Mouse (Mus musculus): ENCODE data around the gene Mlip.

Gene Mlip

GRCm38 (mm10) chr9:77347704-77348103, 5.1 kb downstream of the Mlip start:
- DNase-seq (ENCODE audit: low spot score), result no peak

DNA sequence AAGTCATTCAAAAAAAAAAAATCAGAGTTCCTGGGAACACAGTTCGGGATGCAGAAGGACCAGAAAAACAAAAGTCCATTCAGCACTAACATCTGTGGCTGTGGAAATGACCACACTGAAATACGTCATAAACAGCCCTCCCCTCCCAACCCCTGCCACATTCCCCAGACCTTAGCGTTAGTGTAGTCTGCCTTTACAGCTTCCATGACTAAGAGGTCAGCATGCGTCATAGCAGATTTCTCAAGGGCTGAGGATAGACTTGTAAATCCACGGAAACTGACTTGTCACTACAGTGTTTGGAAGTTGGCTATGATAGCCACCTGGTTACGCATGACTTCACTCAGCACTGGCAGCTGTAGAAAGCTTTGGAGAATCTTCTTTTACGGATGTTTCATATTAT, 8.5 kb downstream of the Mlip start:
- no peak for DNase-seq (ENCODE audit: low spot score)

DNA sequence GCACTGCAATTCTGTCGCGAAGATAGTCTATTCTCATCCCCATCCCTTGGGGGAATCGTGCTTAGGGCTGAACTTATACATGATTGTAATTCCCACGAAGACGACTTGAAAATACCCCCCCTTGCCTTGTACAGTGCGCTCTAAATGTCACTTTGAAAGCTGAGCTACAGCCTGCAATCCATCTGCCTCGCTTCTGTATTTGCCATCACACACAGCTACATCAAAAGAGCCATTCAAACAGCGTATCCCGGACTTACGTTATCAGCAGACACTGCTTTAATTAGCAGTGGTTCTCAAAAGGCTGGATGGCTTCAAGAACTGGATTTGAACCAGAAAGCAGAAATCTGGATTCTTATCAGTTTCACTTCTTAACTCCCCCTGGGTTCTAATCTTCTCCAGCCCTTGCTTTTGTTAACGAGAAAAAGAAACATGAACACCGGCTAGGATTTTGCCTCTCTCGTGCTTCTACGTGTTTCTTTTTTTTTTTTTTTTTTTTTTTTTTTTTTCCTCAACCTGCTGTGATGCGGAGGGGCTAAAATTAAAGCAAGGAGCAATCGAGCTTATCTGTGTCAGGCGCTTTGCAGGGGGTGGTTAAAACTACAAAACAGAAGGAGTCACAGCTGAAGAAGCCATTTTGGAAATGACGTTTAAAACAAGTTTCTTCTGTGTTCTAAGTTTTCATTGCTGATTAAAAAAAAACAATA, 12.5 kb downstream of the Mlip start:
- DNase-seq (ENCODE audit: low spot score), result no peak

- no peak for DNase-seq (ENCODE audit: low spot score)
These were observed 13.1 kb downstream of the Mlip start for GRCm38 (mm10) chr9:77339571-77340148.

- DNase-seq (ENCODE audit: low spot score), result no peak
These were observed 17.4 kb downstream of the Mlip start for GRCm38 (mm10) chr9:77335370-77335769.

GRCm38 (mm10) chr9:77318346-77318745, 34.4 kb downstream of the Mlip start:
- no peak for DNase-seq (ENCODE audit: low spot score)

DNA sequence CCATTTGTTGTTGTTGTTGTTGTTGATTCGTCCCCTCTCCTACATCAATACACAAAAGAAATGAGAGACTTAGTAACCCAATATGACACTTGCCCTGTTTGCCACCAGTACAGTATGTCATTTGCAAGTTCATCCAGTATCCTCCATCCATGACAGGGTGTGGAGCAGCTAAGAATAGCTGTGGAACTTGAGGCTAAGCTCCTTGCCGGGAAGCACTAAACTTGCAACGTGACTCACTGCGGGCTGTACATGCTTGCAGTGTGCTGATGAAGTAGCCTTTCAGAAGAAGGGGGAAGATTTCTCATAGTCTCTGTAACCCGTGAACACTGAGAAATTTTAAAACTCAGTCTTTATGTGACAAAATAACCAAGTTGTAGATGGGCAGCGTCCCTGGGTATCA, 42.2 kb downstream of the Mlip start:
- no peak for DNase-seq (ENCODE audit: low spot score)

DNA sequence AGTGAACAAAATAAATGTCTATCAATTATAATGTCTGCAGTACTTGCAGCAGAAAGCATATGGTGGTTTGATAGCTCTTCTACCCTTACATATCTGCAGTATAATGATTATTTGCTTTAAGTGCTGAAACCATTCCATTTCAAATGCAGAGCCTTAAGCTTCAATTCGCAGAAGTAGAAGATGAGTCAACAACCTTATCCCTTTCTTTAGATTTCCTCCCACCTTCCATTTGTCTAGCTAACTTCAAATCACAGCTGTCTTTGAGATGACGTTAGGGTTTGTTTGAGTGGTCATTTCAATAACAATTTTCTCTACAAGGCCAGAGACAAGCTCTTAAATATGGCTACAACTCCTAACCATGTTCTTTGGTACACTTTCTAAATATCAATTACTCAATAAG, 47.4 kb downstream of the Mlip start:
- DNase-seq (ENCODE audit: low spot score), result no peak

DNA sequence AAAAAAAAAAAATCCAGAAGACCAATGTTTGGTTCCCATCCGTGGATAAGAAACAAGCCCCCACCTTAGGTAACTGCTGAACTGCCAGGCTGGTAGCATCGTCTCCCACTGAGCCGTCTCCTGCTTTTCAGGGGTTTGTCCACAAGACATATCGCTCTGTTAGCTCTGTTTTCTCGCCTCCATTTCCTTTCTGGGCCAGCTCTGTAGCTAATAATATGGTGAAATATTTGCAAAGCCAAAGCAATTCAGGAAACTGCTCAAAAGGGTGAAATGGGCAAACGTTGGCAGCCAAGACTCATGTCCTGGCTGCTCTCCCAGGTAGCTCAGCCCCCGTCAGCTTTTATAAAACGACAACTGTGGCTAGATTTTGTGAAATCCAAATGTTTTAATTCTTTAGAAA, 50.4 kb downstream of the Mlip start:
- DNase-seq (ENCODE audit: low spot score), result no peak

DNA sequence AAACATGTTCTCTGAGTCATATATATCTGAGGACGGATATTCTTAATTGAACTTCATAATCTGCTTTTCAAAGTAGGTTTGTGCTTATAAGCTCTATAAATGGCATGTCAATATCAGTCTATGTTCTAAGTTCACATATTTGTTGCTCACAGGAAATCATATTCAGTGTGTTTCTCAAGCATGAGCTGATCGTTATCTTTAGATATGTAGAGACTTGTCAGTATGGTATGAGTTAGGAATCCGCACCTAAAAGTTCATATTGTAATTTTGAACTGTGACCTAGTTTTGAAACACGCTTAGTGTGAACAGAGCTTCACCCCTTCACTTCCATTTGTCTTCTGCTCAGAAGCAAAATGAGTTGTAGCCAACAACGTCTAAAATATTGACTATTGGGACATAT, 64.8 kb downstream of the Mlip start:
- no peak for DNase-seq (ENCODE audit: low spot score)

DNA sequence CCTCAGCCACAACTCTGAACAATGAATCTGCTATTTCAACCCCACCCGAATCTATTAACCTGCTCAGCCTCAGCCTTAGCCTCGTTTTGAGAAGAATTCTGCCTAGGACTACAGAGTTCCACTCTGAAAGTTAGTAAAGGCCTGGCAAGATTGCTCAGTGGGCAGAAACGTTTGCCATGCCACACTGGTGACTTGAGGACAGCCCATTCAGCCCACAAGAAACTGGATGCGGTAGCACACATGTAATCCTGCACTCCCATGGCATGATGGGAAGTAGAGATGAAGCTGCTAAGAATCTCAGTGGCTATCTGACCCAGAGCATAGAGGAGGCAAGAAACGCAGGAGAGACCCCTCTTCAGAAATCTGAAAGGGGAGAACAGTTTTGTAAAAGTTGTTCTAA, 73.4 kb downstream of the Mlip start:
- no peak for DNase-seq (ENCODE audit: low spot score)

DNA sequence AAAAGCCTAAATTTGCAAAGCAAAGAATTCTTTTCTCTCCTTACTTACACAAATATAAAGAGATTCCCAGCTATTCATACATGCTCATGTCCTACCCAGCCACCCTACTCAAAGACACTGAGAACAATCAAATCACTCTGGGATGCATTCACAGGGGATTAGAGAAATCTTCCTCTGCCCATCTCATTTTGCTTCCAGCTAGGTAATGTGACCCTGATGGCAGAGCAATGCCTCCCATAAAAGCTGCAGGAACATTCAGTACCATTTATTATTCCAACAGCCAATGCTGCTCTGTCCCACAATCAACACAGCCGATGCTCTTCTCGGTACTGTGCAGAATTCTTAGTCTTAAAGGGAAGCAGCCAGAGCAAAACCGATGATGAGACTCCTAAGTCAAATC, 74.7 kb downstream of the Mlip start:
- no peak for DNase-seq (ENCODE audit: low spot score)

DNA sequence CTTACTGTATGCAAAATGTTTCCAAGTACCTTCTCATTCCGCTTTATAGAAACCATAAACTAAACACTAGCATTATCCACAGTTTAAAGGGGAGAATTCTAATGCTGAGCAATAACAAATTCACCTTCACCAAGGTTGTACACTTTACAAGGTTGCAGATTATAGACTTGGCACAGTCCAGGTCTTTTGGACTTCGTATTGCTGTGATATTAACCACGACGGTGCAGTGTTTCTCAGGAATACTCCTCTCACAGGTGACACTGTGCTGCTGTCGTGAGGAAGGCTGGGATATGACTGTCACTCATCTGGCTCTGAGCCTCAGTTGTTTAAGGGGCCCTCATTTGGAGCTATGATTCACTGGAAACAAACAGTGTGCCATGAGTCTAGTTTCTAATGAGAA, 75.5 kb downstream of the Mlip start:
- no peak for DNase-seq (ENCODE audit: low spot score)

- no peak for DNase-seq (ENCODE audit: low spot score)
These were observed 76.2 kb downstream of the Mlip start for GRCm38 (mm10) chr9:77276451-77277154.

DNA sequence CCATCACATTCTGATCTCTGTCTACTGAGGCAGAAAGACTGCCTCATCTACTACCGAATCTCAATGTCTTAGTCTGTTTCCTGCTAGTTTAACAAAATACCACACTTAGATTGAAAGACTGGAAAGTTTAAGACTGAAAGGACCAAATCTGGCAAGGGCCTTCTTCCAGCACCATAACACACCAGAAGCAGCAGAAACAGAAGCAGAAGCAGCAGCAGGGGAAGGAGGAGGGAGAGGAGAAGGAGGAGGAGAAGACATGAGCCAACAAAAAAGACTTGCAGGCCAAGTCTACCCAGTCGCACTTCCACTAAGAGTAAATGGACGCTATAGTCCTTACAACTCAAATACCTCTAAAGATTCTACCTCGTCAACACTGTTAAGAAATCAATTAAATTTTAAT, 80.0 kb downstream of the Mlip start:
- no peak for DNase-seq (ENCODE audit: low spot score)

GRCm38 (mm10) chr9:77265268-77266017, 87.3 kb downstream of the Mlip start:
- DNase-seq (ENCODE audit: low spot score), result no peak

DNA sequence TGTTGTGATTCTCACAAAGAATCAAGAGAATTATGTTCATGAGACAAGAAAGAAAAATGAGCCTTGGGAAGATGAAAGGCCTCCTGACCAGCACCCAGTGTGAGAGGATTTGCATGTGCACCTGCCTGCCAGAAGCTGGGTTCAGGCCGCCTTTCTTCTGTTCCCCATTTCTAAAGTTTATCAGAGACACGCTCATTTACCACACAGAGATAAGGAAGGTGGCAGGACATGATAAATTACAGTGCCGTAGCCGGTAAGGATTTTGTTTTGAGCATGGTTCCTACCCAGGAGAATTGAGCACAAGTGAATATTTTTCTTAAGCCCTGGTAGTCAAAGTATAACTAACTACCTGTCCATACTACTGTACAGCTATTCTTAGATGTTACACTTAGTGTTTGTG, 93.7 kb downstream of the Mlip start:
- no peak for DNase-seq (ENCODE audit: low spot score)

- no peak for DNase-seq (ENCODE audit: low spot score)
These were observed 94.5 kb downstream of the Mlip start for GRCm38 (mm10) chr9:77258265-77258664.

- no peak for DNase-seq (ENCODE audit: low spot score)
These were observed 98.3 kb downstream of the Mlip start for GRCm38 (mm10) chr9:77254514-77254913.

GRCm38 (mm10) chr9:77252761-77253160, 100.0 kb downstream of the Mlip start:
- DNase-seq (ENCODE audit: low spot score), result no peak

DNA sequence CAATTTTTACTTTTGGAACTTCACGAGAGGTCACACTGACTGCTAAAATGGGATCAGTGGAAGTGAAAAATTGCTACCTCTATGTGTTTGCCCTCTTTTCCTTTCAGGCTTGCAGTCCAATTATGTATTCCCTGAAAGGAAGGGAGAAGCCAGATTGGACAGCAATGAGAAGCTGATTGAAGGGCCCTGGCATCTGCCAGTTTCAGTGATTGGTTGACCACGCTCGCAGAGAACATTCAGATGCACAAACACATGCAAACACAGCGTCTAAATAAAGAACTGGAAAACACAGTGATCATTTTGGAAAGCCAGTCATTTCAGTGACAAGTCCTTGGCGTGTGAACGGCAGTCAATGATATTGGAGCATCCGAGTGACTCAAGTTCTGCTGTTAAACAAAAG, 100.6 kb downstream of the Mlip start:
- no peak for DNase-seq (ENCODE audit: low spot score)

GRCm38 (mm10) chr9:77251511-77252112, 101.2 kb downstream of the Mlip start:
- DNase-seq (ENCODE audit: low spot score), result no peak
